ENCODE assay signal across 8 mouse cellular contexts in the genomic region with DNA sequence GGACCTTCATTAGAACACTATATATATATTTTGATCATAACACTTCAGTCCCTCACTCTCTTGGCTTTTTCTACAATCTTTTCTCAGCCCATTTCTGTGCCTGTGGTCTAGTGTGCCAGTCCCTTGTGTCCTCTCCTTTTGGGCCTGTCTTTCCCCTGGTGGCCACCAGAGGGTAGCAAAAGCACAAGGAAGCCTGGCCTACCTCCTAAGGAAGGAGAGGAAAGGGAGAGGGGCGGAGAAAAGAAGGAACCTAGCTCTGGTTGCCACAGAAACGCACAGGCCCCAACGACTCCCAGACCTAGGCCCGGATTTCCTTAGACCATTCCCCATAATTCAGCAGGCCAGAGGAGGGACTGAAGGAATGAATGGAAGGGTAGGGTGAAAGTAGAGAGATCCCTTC. TPM values are rescaled to one million over a fixed set of nuclear protein-coding genes. Genes with fewer than 3 reads are reported as not detected.
DNase-seq lines count a peak whose midpoint lies in the region; ATAC-seq and TF ChIP-seq lines count a peak whose summit lies in the region.

No protein-coding gene starts in this region.

- WGBS in heart, embryonic 11.5 days (ENCODE audit: insufficient replicate concordance) = 2% methylated on average over 4 of the region's 4 CpGs
- WGBS in kidney, embryonic 14.5 days = 0% methylated on average over 4 of the region's 4 CpGs
- WGBS in limb, embryonic 14.5 days = 2% methylated on average over 4 of the region's 4 CpGs

- no peak overlapping the region for H3K4me3 ChIP-seq in embryonic fibroblast, embryonic 13.5 days (ENCODE audit: insufficient read depth, low read length)
- H3K4me3 ChIP-seq in heart, embryonic 11.5 days (ENCODE audit: low read depth, low read length) = no peak overlapping the region
- no peak overlapping the region for H3K4me3 ChIP-seq in kidney, embryonic 14.5 days (ENCODE audit: low read length)
- no peak overlapping the region for H3K4me3 ChIP-seq in limb, embryonic 14.5 days (replicated peaks; ENCODE audit: low read length)
- H3K4me3 ChIP-seq in myocyte = no peak overlapping the region

- no peak overlapping the region for H3K27ac ChIP-seq in embryonic fibroblast, embryonic 13.5 days (ENCODE audit: insufficient read depth, low read length)
- no peak overlapping the region for H3K27ac ChIP-seq in heart, embryonic 11.5 days (ENCODE audit: low read depth, low read length)
- no peak overlapping the region for H3K27ac ChIP-seq in kidney, embryonic 14.5 days (ENCODE audit: low read depth, low read length)
- H3K27ac ChIP-seq in limb, embryonic 14.5 days (replicated peaks; ENCODE audit: low read depth, low read length) = no peak overlapping the region

- no peak overlapping the region for H3ac ChIP-seq in myocyte (ENCODE audit: control insufficient read depth, insufficient read length)

- TF ChIP-seq CTCF in embryonic fibroblast, embryonic 13.5 days (IDR thresholded peaks at IDR 0.05; ENCODE audit: borderline replicate concordance, insufficient read depth, low read length) = peak; percentile 87

- no peaks in the 10 kb centered on the region for H3K4me1 ChIP-seq in embryonic fibroblast, embryonic 13.5 days (ENCODE audit: control insufficient read depth, insufficient read depth, low read length)
- peaks cover 45% of the 10 kb centered on the region for H3K4me1 ChIP-seq in heart, embryonic 11.5 days (ENCODE audit: control insufficient read depth, insufficient read depth, low read length)
- peaks cover 56% of the 10 kb centered on the region for H3K4me1 ChIP-seq in kidney, embryonic 14.5 days (ENCODE audit: control insufficient read depth, insufficient read depth, low read length)
- peaks cover 51% of the 10 kb centered on the region for H3K4me1 ChIP-seq in limb, embryonic 14.5 days (ENCODE audit: control insufficient read depth, insufficient read depth, low read length)

- no peaks in the 10 kb centered on the region for H3K79me2 ChIP-seq in myocyte (ENCODE audit: control insufficient read depth, insufficient read depth)

- DNase-seq in B cell, adult 2 months = peak; percentile 71 to 77
- peak; percentile 94 for DNase-seq in brain, adult 2 months (ENCODE audit: low read depth, low spot score)
- DNase-seq in limb, embryonic 14.5 days (ENCODE audit: low spot score) = peak; percentile 86
- peak; percentile 63 to 72 for DNase-seq in spleen, postnatal 36 days (ENCODE audit: low spot score in 2 of 2)

- peak overlapping the region; percentile 19; the same call in 1 of the 2 replicates for H3K4me2 ChIP-seq in heart, embryonic 11.5 days
- H3K4me2 ChIP-seq in kidney, embryonic 14.5 days (replicated peaks; ENCODE audit: low read depth, low read length) = peak overlapping the region; percentile 61; the same call in 1 of the 2 replicates
- H3K4me2 ChIP-seq in limb, embryonic 14.5 days (replicated peaks; ENCODE audit: low read depth, low read length, severe bottlenecking) = peak overlapping the region; percentile 25; the same call in 1 of the 2 replicates
- peak overlapping the region; percentile 74 for H3K4me2 ChIP-seq in myocyte (ENCODE audit: low read depth)

- H3K9me3 ChIP-seq in heart, embryonic 11.5 days (replicated peaks; ENCODE audit: control insufficient read depth, low read length) = no peaks in the 10 kb centered on the region
- no peaks in the 10 kb centered on the region for H3K9me3 ChIP-seq in kidney, embryonic 14.5 days (ENCODE audit: control insufficient read depth, low read length)
- no peaks in the 10 kb centered on the region for H3K9me3 ChIP-seq in limb, embryonic 14.5 days (ENCODE audit: control insufficient read depth, low read length)

- no peak for ATAC-seq in heart, embryonic 11.5 days (replicated peaks; ENCODE audit: insufficient number of reproducible peaks, low FRiP score, low TSS enrichment)
- ATAC-seq in kidney, embryonic 14.5 days (ENCODE audit: low FRiP score, low TSS enrichment) = peak; percentile 40; the same call in 1 of the 2 replicates
- peak; percentile 41; the same call in 1 of the 2 replicates for ATAC-seq in limb, embryonic 14.5 days (ENCODE audit: low FRiP score, low read depth)

- peaks cover 53% of the 10 kb centered on the region for H3K27me3 ChIP-seq in heart, embryonic 11.5 days (ENCODE audit: control insufficient read depth, insufficient read depth, low read length)
- peaks cover 32% of the 10 kb centered on the region for H3K27me3 ChIP-seq in kidney, embryonic 14.5 days (ENCODE audit: control insufficient read depth, insufficient read depth, low read length)
- H3K27me3 ChIP-seq in limb, embryonic 14.5 days (ENCODE audit: control insufficient read depth, insufficient read depth, low read length) = peaks cover 10% of the 10 kb centered on the region
- H3K27me3 ChIP-seq in myocyte (ENCODE audit: control insufficient read depth, insufficient read depth, insufficient read length) = peaks cover 29% of the 10 kb centered on the region

- no peak overlapping the region for H3K9ac ChIP-seq in heart, embryonic 11.5 days (ENCODE audit: low read depth, low read length)
- no peak overlapping the region for H3K9ac ChIP-seq in kidney, embryonic 14.5 days (ENCODE audit: low read depth, low read length)
- H3K9ac ChIP-seq in limb, embryonic 14.5 days (ENCODE audit: low read depth, low read length, severe bottlenecking) = no peak overlapping the region

- no peak for TF ChIP-seq POLR2A in embryonic fibroblast, embryonic 13.5 days (IDR thresholded peaks at IDR 0.05; ENCODE audit: low read depth, low read length)
- no peak for TF ChIP-seq POLR2A in limb, embryonic 14.5 days (IDR thresholded peaks at IDR 0.05; ENCODE audit: borderline replicate concordance, extremely low read depth, insufficient read depth, insufficient read length)
- no peak for TF ChIP-seq POLR2A in myocyte (IDR thresholded peaks at IDR 0.05; ENCODE audit: insufficient read length, low read depth)

- no peaks in the 10 kb centered on the region for H3K36me3 ChIP-seq in heart, embryonic 11.5 days (ENCODE audit: control insufficient read depth, insufficient read depth, low read length)
- no peaks in the 10 kb centered on the region for H3K36me3 ChIP-seq in kidney, embryonic 14.5 days (ENCODE audit: control insufficient read depth, insufficient read depth, low read length)
- H3K36me3 ChIP-seq in limb, embryonic 14.5 days (ENCODE audit: control insufficient read depth, insufficient read depth, low read length) = peaks cover 6% of the 10 kb centered on the region; the same call in 1 of the 2 replicates
- H3K36me3 ChIP-seq in myocyte (ENCODE audit: control insufficient read depth, insufficient read depth) = no peaks in the 10 kb centered on the region

TF ChIP-seq in myocyte, 11 proteins besides CTCF, POLR2A, EP300 and RAD21 (continues in another document):
- TF ChIP-seq SRF (IDR thresholded peaks at IDR 0.05; ENCODE audit: control insufficient read depth, insufficient read length, low read depth) (no peak), CEBPB (IDR thresholded peaks at IDR 0.05; ENCODE audit: insufficient read depth, poor library complexity, severe bottlenecking) (no peak), E2F4 (IDR thresholded peaks at IDR 0.05; ENCODE audit: insufficient read depth) (no peak), TCF12 (IDR thresholded peaks at IDR 0.05; ENCODE audit: insufficient read depth, poor library complexity, severe bottlenecking) (no peak), USF1 (IDR thresholded peaks at IDR 0.05; ENCODE audit: low read depth) (no peak), MAX (IDR thresholded peaks at IDR 0.05; ENCODE audit: low read depth) (no peak)

RNA-seq across cellular contexts. Expression of a gene that starts 5.9 kb away (rescaled TPM):
- 7.1 and 8.7 TPM in 2 replicates for polyA plus RNA-seq in embryonic fibroblast, embryonic 13.5 days (2011; ENCODE audit: insufficient read length, low read depth, missing spikeins)
- 1.9 TPM in 2 replicates for polyA plus RNA-seq in heart, embryonic 11.5 days (2014; fragmentation: Nextera tagmentation; extraction: Ambion mirVana)
- polyA plus RNA-seq in kidney, embryonic 14.5 days (2014; fragmentation: Nextera tagmentation; extraction: Ambion mirVana) = 9.7 and 10.1 TPM in 2 replicates
- polyA plus RNA-seq in limb, embryonic 14.5 days (2012; rRNA removed) = 38.1 and 48.5 TPM in 2 replicates
- 32.1 and 34.4 TPM in 2 replicates for polyA plus RNA-seq in limb, embryonic 14.5 days (2014; fragmentation: Nextera tagmentation; extraction: Ambion mirVana)
- polyA plus RNA-seq in myocyte (2012; fragmentation: generic; extraction: Trizol) = 1.8 TPM

RNA-seq across cellular contexts. Expression of a gene that starts 21.0 kb away (rescaled TPM):
- 11.2 and 11.4 TPM in 2 replicates for polyA plus RNA-seq in embryonic fibroblast, embryonic 13.5 days (2011; ENCODE audit: insufficient read length, low read depth, missing spikeins)
- polyA plus RNA-seq in heart, embryonic 11.5 days (2014; fragmentation: Nextera tagmentation; extraction: Ambion mirVana) = 9.3 and 10.2 TPM in 2 replicates
- 30.1 and 36.6 TPM in 2 replicates for polyA plus RNA-seq in kidney, embryonic 14.5 days (2014; fragmentation: Nextera tagmentation; extraction: Ambion mirVana)
- 56.5 and 67.1 TPM in 2 replicates for polyA plus RNA-seq in limb, embryonic 14.5 days (2012; rRNA removed)
- 32.0 and 34.2 TPM in 2 replicates for polyA plus RNA-seq in limb, embryonic 14.5 days (2014; fragmentation: Nextera tagmentation; extraction: Ambion mirVana)
- polyA plus RNA-seq in myocyte (2012; fragmentation: generic; extraction: Trizol) = 5.4 TPM

RNA-seq across cellular contexts. Expression of a gene that starts 33.0 kb away (rescaled TPM):
- polyA plus RNA-seq in embryonic fibroblast, embryonic 13.5 days (2011; ENCODE audit: insufficient read length, low read depth, missing spikeins) = 112 and 136 TPM in 2 replicates
- polyA plus RNA-seq in heart, embryonic 11.5 days (2014; fragmentation: Nextera tagmentation; extraction: Ambion mirVana) = 23.3 and 25.9 TPM in 2 replicates
- 35.9 and 47.1 TPM in 2 replicates for polyA plus RNA-seq in kidney, embryonic 14.5 days (2014; fragmentation: Nextera tagmentation; extraction: Ambion mirVana)
- 80.4 and 97.6 TPM in 2 replicates for polyA plus RNA-seq in limb, embryonic 14.5 days (2012; rRNA removed)
- polyA plus RNA-seq in limb, embryonic 14.5 days (2014; fragmentation: Nextera tagmentation; extraction: Ambion mirVana) = 45.9 and 48.2 TPM in 2 replicates
- 78.4 TPM for polyA plus RNA-seq in myocyte (2012; fragmentation: generic; extraction: Trizol)

RNA-seq across cellular contexts. Expression of a gene that starts 35.9 kb away (rescaled TPM):
- 4.1 and 7.1 TPM in 2 replicates for polyA plus RNA-seq in embryonic fibroblast, embryonic 13.5 days (2011; ENCODE audit: insufficient read length, low read depth, missing spikeins)
- 29.9 and 33.0 TPM in 2 replicates for polyA plus RNA-seq in heart, embryonic 11.5 days (2014; fragmentation: Nextera tagmentation; extraction: Ambion mirVana)
- 45.4 and 58.8 TPM in 2 replicates for polyA plus RNA-seq in kidney, embryonic 14.5 days (2014; fragmentation: Nextera tagmentation; extraction: Ambion mirVana)
- polyA plus RNA-seq in limb, embryonic 14.5 days (2012; rRNA removed) = 51.7 and 52.2 TPM in 2 replicates
- 42.2 and 48.1 TPM in 2 replicates for polyA plus RNA-seq in limb, embryonic 14.5 days (2014; fragmentation: Nextera tagmentation; extraction: Ambion mirVana)
- 8.2 TPM for polyA plus RNA-seq in myocyte (2012; fragmentation: generic; extraction: Trizol)

RNA-seq across cellular contexts. Expression of a gene that starts 44.9 kb away (rescaled TPM):
- not detected in 2 replicates for polyA plus RNA-seq in embryonic fibroblast, embryonic 13.5 days (2011; ENCODE audit: insufficient read length, low read depth, missing spikeins)
- 0.07 TPM in 1 of 2 replicates, not detected in the other for polyA plus RNA-seq in heart, embryonic 11.5 days (2014; fragmentation: Nextera tagmentation; extraction: Ambion mirVana)
- polyA plus RNA-seq in kidney, embryonic 14.5 days (2014; fragmentation: Nextera tagmentation; extraction: Ambion mirVana) = 0.18 and 0.30 TPM in 2 replicates
- polyA plus RNA-seq in limb, embryonic 14.5 days (2012; rRNA removed) = 0.63 and 1.1 TPM in 2 replicates
- polyA plus RNA-seq in limb, embryonic 14.5 days (2014; fragmentation: Nextera tagmentation; extraction: Ambion mirVana) = 0.14 and 0.26 TPM in 2 replicates
- polyA plus RNA-seq in myocyte (2012; fragmentation: generic; extraction: Trizol) = 0.01 TPM

Comparison
In these comparisons a context has a peak if more than half of its experiments do, and no peak if none do; other contexts are left out.
1. H3K4me2 ChIP-seq: peak in every context shown above with its lines; median percentile 74 in myocyte; 61 in kidney, embryonic 14.5 days; 25 in limb, embryonic 14.5 days; 19 in heart, embryonic 11.5 days.